Mouse (Mus musculus) midbrain, embryonic 15.5 days (tissue): ENCODE results near the gene Tm4sf1. TPM values are rescaled to one million over a fixed set of nuclear protein-coding genes. Genes with fewer than 3 reads are reported as not detected.

Experiments
- ATAC-seq: fragments of 200-750 bp; cut with Nextera tagmentation; replicated peaks from 2 replicates; pipeline ENCODE4 v1.8.0; 2017; ENCODE audit warnings: moderate TSS enrichment
- H3K27ac ChIP-seq: fragments of 300-500 bp; sonication (generic); 2 replicates; pipeline ENCODE4 v1.5.1; 2015; ENCODE audit warnings: mild to moderate bottlenecking, inconsistent platforms
- H3K27me3 ChIP-seq: fragments of 300-500 bp; sonication (generic); replicated peaks from 2 replicates; pipeline ENCODE4 v1.6.1; 2015; ENCODE audit warnings: inconsistent platforms
- H3K36me3 ChIP-seq: fragments of 300-500 bp; sonication (generic); replicated peaks from 2 replicates; pipeline ENCODE4 v1.6.1; 2015; ENCODE audit warnings: inconsistent platforms
- H3K4me1 ChIP-seq: fragments of 300-500 bp; sonication (generic); 2 replicates; pipeline ENCODE4 v1.6.1; 2015; ENCODE audit warnings: inconsistent platforms
- H3K4me2 ChIP-seq: fragments of 300-500 bp; sonication (generic); 2 replicates; pipeline ENCODE4 v1.6.1; 2015; ENCODE audit warnings: inconsistent platforms, mild to moderate bottlenecking, moderate library complexity
- H3K4me3 ChIP-seq: fragments of 300-500 bp; sonication (generic); 2 replicates; pipeline ENCODE4 v1.5.1; 2015; ENCODE audit warnings: mild to moderate bottlenecking, inconsistent platforms
- H3K9ac ChIP-seq: fragments of 300-500 bp; sonication (generic); 2 replicates; pipeline ENCODE4 v1.6.1; 2015; ENCODE audit warnings: mild to moderate bottlenecking, inconsistent platforms
- H3K9me3 ChIP-seq: fragments of 300-500 bp; sonication (generic); 2 replicates; pipeline ENCODE4 v1.6.1; 2016; ENCODE audit warnings: inconsistent platforms
- WGBS: fragments of 180-500 bp; shearing (Covaris S2); methylation state at CpG from one replicate; pipeline ENCODE4 v1.1.7; 2015; ENCODE audit warnings: mixed read lengths; 5-methylcytosine and 5-hydroxymethylcytosine counted together
- polyA plus RNA-seq: library from polyadenylated mRNA; unstranded; fragments of >200 nt; fragmentation: Nextera tagmentation; extraction: Ambion mirVana; gene quantifications from 2 replicates; pipeline ENCODE4 v1.2.1, GENCODE M21; 2015

Gene Tm4sf1
- polyA plus RNA-seq, result 25.4 and 29.4 TPM in 2 replicates

GRCm38 (mm10) chr3:57301921-57302539, at the start of gene Tm4sf1:
Gene Tm4sf1 (minus strand): TSS chr3:57301988.
- Histone ChIP-seq H3K27me3 (no peaks in the 10 kb centered on the region), H3K9me3 (no peaks in the 10 kb centered on the region), H3K9ac (no peak within 1 kb of the TSS), H3K4me2 (no peak within 1 kb of the TSS), H3K4me1 (no peaks in the 10 kb centered on the region; the same call in 1 of the 2 replicates), H3K27ac (no peak within 1 kb of the TSS), H3K4me3 (no peak within 1 kb of the TSS), H3K36me3 (no peaks in the 10 kb centered on the region)
- no peak for ATAC-seq
- 65% methylated on average over 2 of the region's 2 CpGs for WGBS

- H3K27me3 ChIP-seq, result no peaks in the 10 kb centered on the region
- no peaks in the 10 kb centered on the region for H3K4me1 ChIP-seq
- no peak overlapping the region for H3K4me2 ChIP-seq
- H3K4me3 ChIP-seq, result no peak overlapping the region
- no peak overlapping the region for H3K27ac ChIP-seq
- no peaks in the 10 kb centered on the region for H3K9me3 ChIP-seq
- WGBS, result 76% methylated on average over 5 of the region's 5 CpGs
- ATAC-seq, result no peak
- H3K36me3 ChIP-seq, result no peaks in the 10 kb centered on the region
- no peak overlapping the region for H3K9ac ChIP-seq
These were observed 43.0 kb upstream of the Tm4sf1 start for GRCm38 (mm10) chr3:57344811-57345210.

GRCm38 (mm10) chr3:57343837-57344607, 42.2 kb upstream of the Tm4sf1 start:
- Histone ChIP-seq H3K9me3 (no peaks in the 10 kb centered on the region), H3K4me2 (no peak overlapping the region), H3K27me3 (no peaks in the 10 kb centered on the region), H3K4me1 (no peaks in the 10 kb centered on the region), H3K36me3 (no peaks in the 10 kb centered on the region), H3K27ac (no peak overlapping the region), H3K4me3 (no peak overlapping the region), H3K9ac (no peak overlapping the region)
- WGBS, result 74% methylated on average over 11 of the region's 11 CpGs
- ATAC-seq, result no peak

- Histone ChIP-seq H3K4me3 (no peak overlapping the region), H3K27me3 (no peaks in the 10 kb centered on the region), H3K9ac (no peak overlapping the region), H3K27ac (no peak overlapping the region), H3K4me1 (no peaks in the 10 kb centered on the region), H3K9me3 (no peaks in the 10 kb centered on the region), H3K4me2 (no peak overlapping the region), H3K36me3 (no peaks in the 10 kb centered on the region)
- ATAC-seq, result no peak
- 90% methylated on average over 4 of the region's 4 CpGs for WGBS
These were observed 41.2 kb upstream of the Tm4sf1 start for GRCm38 (mm10) chr3:57342976-57343375.

- Histone ChIP-seq H3K9ac (no peak overlapping the region), H3K4me1 (no peaks in the 10 kb centered on the region), H3K36me3 (no peaks in the 10 kb centered on the region), H3K4me2 (no peak overlapping the region), H3K27me3 (no peaks in the 10 kb centered on the region), H3K4me3 (no peak overlapping the region), H3K27ac (no peak overlapping the region), H3K9me3 (no peaks in the 10 kb centered on the region)
- WGBS, result 80% methylated on average over 3 of the region's 3 CpGs
- ATAC-seq, result no peak
These were observed 39.5 kb upstream of the Tm4sf1 start for GRCm38 (mm10) chr3:57341321-57341720.

- Histone ChIP-seq H3K9ac (no peak overlapping the region), H3K27me3 (no peaks in the 10 kb centered on the region), H3K4me2 (no peak overlapping the region), H3K36me3 (no peaks in the 10 kb centered on the region), H3K4me3 (no peak overlapping the region), H3K9me3 (no peaks in the 10 kb centered on the region), H3K4me1 (no peaks in the 10 kb centered on the region), H3K27ac (no peak overlapping the region)
- 80% methylated on average over 3 of the region's 3 CpGs for WGBS
- ATAC-seq, result no peak
These were observed 33.5 kb upstream of the Tm4sf1 start for GRCm38 (mm10) chr3:57335080-57335815.

- no peak overlapping the region for H3K9ac ChIP-seq
- H3K27ac ChIP-seq, result no peak overlapping the region
- H3K36me3 ChIP-seq, result no peaks in the 10 kb centered on the region
- no peak overlapping the region for H3K4me3 ChIP-seq
- no peak for ATAC-seq
- no peaks in the 10 kb centered on the region for H3K9me3 ChIP-seq
- no peaks in the 10 kb centered on the region for H3K27me3 ChIP-seq
- 85% methylated on average over 6 of the region's 6 CpGs for WGBS
- no peaks in the 10 kb centered on the region for H3K4me1 ChIP-seq
- H3K4me2 ChIP-seq, result no peak overlapping the region
These were observed 26.2 kb upstream of the Tm4sf1 start for GRCm38 (mm10) chr3:57327941-57328340.

GRCm38 (mm10) chr3:57307076-57307475, 5.3 kb upstream of the Tm4sf1 start:
- Histone ChIP-seq H3K27me3 (no peaks in the 10 kb centered on the region), H3K4me2 (no peak overlapping the region), H3K4me3 (no peak overlapping the region), H3K4me1 (no peaks in the 10 kb centered on the region; the same call in 1 of the 2 replicates), H3K27ac (no peak overlapping the region), H3K9ac (no peak overlapping the region), H3K36me3 (no peaks in the 10 kb centered on the region), H3K9me3 (no peaks in the 10 kb centered on the region)
- no peak for ATAC-seq
- WGBS, result 80% methylated on average over 3 of the region's 3 CpGs

GRCm38 (mm10) chr3:57305564-57305963, 3.8 kb upstream of the Tm4sf1 start:
- Histone ChIP-seq H3K9ac (no peak overlapping the region), H3K4me1 (no peaks in the 10 kb centered on the region; the same call in 1 of the 2 replicates), H3K27me3 (no peaks in the 10 kb centered on the region), H3K4me3 (no peak overlapping the region), H3K9me3 (no peaks in the 10 kb centered on the region), H3K4me2 (no peak overlapping the region), H3K36me3 (no peaks in the 10 kb centered on the region), H3K27ac (no peak overlapping the region)
- ATAC-seq, result no peak
- WGBS, result 88% methylated on average over 4 of the region's 4 CpGs

GRCm38 (mm10) chr3:57304484-57304883, 2.7 kb upstream of the Tm4sf1 start:
- no peak overlapping the region for H3K9ac ChIP-seq
- H3K4me2 ChIP-seq, result no peak overlapping the region
- 59% methylated on average over 5 of the region's 5 CpGs for WGBS
- H3K4me3 ChIP-seq, result no peak overlapping the region
- no peaks in the 10 kb centered on the region; the same call in 1 of the 2 replicates for H3K4me1 ChIP-seq
- H3K9me3 ChIP-seq, result no peaks in the 10 kb centered on the region
- no peak for ATAC-seq
- no peaks in the 10 kb centered on the region for H3K27me3 ChIP-seq
- no peak overlapping the region for H3K27ac ChIP-seq
- no peaks in the 10 kb centered on the region for H3K36me3 ChIP-seq

GRCm38 (mm10) chr3:57304050-57304449, 2.3 kb upstream of the Tm4sf1 start:
- ATAC-seq, result no peak
- WGBS, result 69% methylated on average over 4 of the region's 4 CpGs
- no peaks in the 10 kb centered on the region for H3K36me3 ChIP-seq
- no peak overlapping the region for H3K4me3 ChIP-seq
- no peaks in the 10 kb centered on the region for H3K27me3 ChIP-seq
- no peak overlapping the region for H3K9ac ChIP-seq
- H3K27ac ChIP-seq, result no peak overlapping the region
- no peaks in the 10 kb centered on the region; the same call in 1 of the 2 replicates for H3K4me1 ChIP-seq
- no peak overlapping the region for H3K4me2 ChIP-seq
- no peaks in the 10 kb centered on the region for H3K9me3 ChIP-seq

- Histone ChIP-seq H3K27me3 (no peaks in the 10 kb centered on the region), H3K36me3 (no peaks in the 10 kb centered on the region), H3K9me3 (no peaks in the 10 kb centered on the region), H3K4me1 (no peaks in the 10 kb centered on the region; the same call in 1 of the 2 replicates), H3K4me3 (no peak overlapping the region), H3K9ac (no peak overlapping the region), H3K27ac (no peak overlapping the region), H3K4me2 (no peak overlapping the region)
- WGBS, result 74% methylated on average over 3 of the region's 3 CpGs
- ATAC-seq, result no peak
These were observed 1.7 kb upstream of the Tm4sf1 start for GRCm38 (mm10) chr3:57303486-57303885.
